Mouse (Mus musculus) ES-CJ7 (cell line): ENCODE measurements around the gene Mapkapk2.

Source experiments
- DNase-seq: peaks from one replicate; pipeline ENCODE4 v3.0.0; 2011; ENCODE audit warnings: low read depth, low spot score

Gene Mapkapk2

GRCm38 (mm10) chr1:131083609-131084008, 14.0 kb downstream of the Mapkapk2 start:
- no peak for DNase-seq

GRCm38 (mm10) chr1:131083122-131083521, 14.5 kb downstream of the Mapkapk2 start:
- DNase-seq: no peak

GRCm38 (mm10) chr1:131080686-131081085, 16.9 kb downstream of the Mapkapk2 start:
- no peak for DNase-seq

GRCm38 (mm10) chr1:131079762-131080161, 17.9 kb downstream of the Mapkapk2 start:
- peak; percentile 25 for DNase-seq

- DNase-seq: no peak
Observed at GRCm38 (mm10) chr1:131078761-131079330, 18.8 kb downstream of the Mapkapk2 start.

GRCm38 (mm10) chr1:131075098-131075791, 22.4 kb downstream of the Mapkapk2 start:
- no peak for DNase-seq

- DNase-seq: no peak
Observed at GRCm38 (mm10) chr1:131074524-131074938, 23.1 kb downstream of the Mapkapk2 start.

- no peak for DNase-seq
Observed at GRCm38 (mm10) chr1:131072376-131072990, 25.1 kb downstream of the Mapkapk2 start.

GRCm38 (mm10) chr1:131069010-131069409, 28.6 kb downstream of the Mapkapk2 start:
- DNase-seq: no peak

GRCm38 (mm10) chr1:131068011-131068727, 29.5 kb downstream of the Mapkapk2 start:
- DNase-seq: no peak

- no peak for DNase-seq
Observed at GRCm38 (mm10) chr1:131064202-131064601, 33.4 kb downstream of the Mapkapk2 start.

- no peak for DNase-seq
Observed at GRCm38 (mm10) chr1:131062821-131063220, 34.8 kb downstream of the Mapkapk2 start.

- no peak for DNase-seq
Observed at GRCm38 (mm10) chr1:131061740-131062254, 35.8 kb downstream of the Mapkapk2 start.

GRCm38 (mm10) chr1:131060290-131061253, 37.1 kb downstream of the Mapkapk2 start:
- DNase-seq: peak; percentile 54

GRCm38 (mm10) chr1:131059841-131060240, 37.8 kb downstream of the Mapkapk2 start:
- DNase-seq: no peak

GRCm38 (mm10) chr1:131059411-131059810, 38.2 kb downstream of the Mapkapk2 start:
- DNase-seq: no peak

- no peak for DNase-seq
Observed at GRCm38 (mm10) chr1:131058431-131058830, 39.2 kb downstream of the Mapkapk2 start.

GRCm38 (mm10) chr1:131054251-131054650, 43.4 kb downstream of the Mapkapk2 start:
- DNase-seq: no peak

GRCm38 (mm10) chr1:131053656-131054055, 44.0 kb downstream of the Mapkapk2 start:
- DNase-seq: no peak

- peak; percentile 87 for DNase-seq
Observed at GRCm38 (mm10) chr1:131053239-131053638, 44.4 kb downstream of the Mapkapk2 start.

- no peak for DNase-seq
Observed at GRCm38 (mm10) chr1:131051073-131051472, 46.6 kb downstream of the Mapkapk2 start.
